Mouse (Mus musculus): ENCODE results near the gene Gm28035. TPM values are rescaled to one million over a fixed set of nuclear protein-coding genes. Genes with fewer than 3 reads are reported as not detected.

Gm28035 gene
- polyA plus RNA-seq, 1 experiment from 2014 or later = 0.15 TPM

- ATAC-seq (ENCODE audit: low read depth) = no peak
- 81% methylated on average over 4 of the region's 4 CpGs for WGBS
- Histone ChIP-seq H3K36me3 (ENCODE audit: control insufficient read depth, insufficient read depth, low read length) (no peaks in the 10 kb centered on the region), H3K4me3 (ENCODE audit: low read depth, low read length) (no peak overlapping the region), H3K4me1 (ENCODE audit: control insufficient read depth, insufficient read depth, low read length) (peaks cover 12% of the 10 kb centered on the region), H3K9ac (replicated peaks; ENCODE audit: low read depth, low read length) (no peak overlapping the region), H3K27me3 (ENCODE audit: control insufficient read depth, insufficient read depth, low read length) (no peaks in the 10 kb centered on the region), H3K27ac (ENCODE audit: low read depth, low read length) (no peak overlapping the region), H3K4me2 (ENCODE audit: low read depth, low read length) (no peak overlapping the region), H3K9me3 (ENCODE audit: control insufficient read depth, low read length) (no peaks in the 10 kb centered on the region)
Observed at GRCm38 (mm10) chr2:30207401-30207800, 33.0 kb upstream of the Gm28035 start.

GRCm38 (mm10) chr2:30207886-30208285 lies 32.5 kb upstream of the Gm28035 start:
- H3K27ac ChIP-seq (ENCODE audit: low read depth, low read length) = no peak overlapping the region
- no peaks in the 10 kb centered on the region for H3K27me3 ChIP-seq (ENCODE audit: control insufficient read depth, insufficient read depth, low read length)
- no peaks in the 10 kb centered on the region for H3K9me3 ChIP-seq (ENCODE audit: control insufficient read depth, low read length)
- H3K4me2 ChIP-seq (ENCODE audit: low read depth, low read length) = no peak overlapping the region
- WGBS = 77% methylated on average over 5 of the region's 5 CpGs
- peaks cover 12% of the 10 kb centered on the region for H3K4me1 ChIP-seq (ENCODE audit: control insufficient read depth, insufficient read depth, low read length)
- H3K36me3 ChIP-seq (ENCODE audit: control insufficient read depth, insufficient read depth, low read length) = no peaks in the 10 kb centered on the region
- no peak overlapping the region for H3K9ac ChIP-seq (replicated peaks; ENCODE audit: low read depth, low read length)
- no peak for ATAC-seq (ENCODE audit: low read depth)
- H3K4me3 ChIP-seq (ENCODE audit: low read depth, low read length) = no peak overlapping the region

GRCm38 (mm10) chr2:30211408-30212168 lies 28.8 kb upstream of the Gm28035 start:
- no peak for ATAC-seq (ENCODE audit: low read depth)
- H3K36me3 ChIP-seq (ENCODE audit: control insufficient read depth, insufficient read depth, low read length) = no peaks in the 10 kb centered on the region
- H3K4me3 ChIP-seq (ENCODE audit: low read depth, low read length) = no peak overlapping the region
- H3K9ac ChIP-seq (replicated peaks; ENCODE audit: low read depth, low read length) = no peak overlapping the region
- H3K4me2 ChIP-seq (ENCODE audit: low read depth, low read length) = no peak overlapping the region
- no peak overlapping the region for H3K27ac ChIP-seq (ENCODE audit: low read depth, low read length)
- no peaks in the 10 kb centered on the region for H3K27me3 ChIP-seq (ENCODE audit: control insufficient read depth, insufficient read depth, low read length)
- peaks cover 1% of the 10 kb centered on the region for H3K4me1 ChIP-seq (ENCODE audit: control insufficient read depth, insufficient read depth, low read length)
- 70% methylated on average over 6 of the region's 6 CpGs for WGBS
- no peaks in the 10 kb centered on the region for H3K9me3 ChIP-seq (ENCODE audit: control insufficient read depth, low read length)

GRCm38 (mm10) chr2:30212169-30212545 lies 28.2 kb upstream of the Gm28035 start:
- Histone ChIP-seq H3K9ac (replicated peaks; ENCODE audit: low read depth, low read length) (no peak overlapping the region), H3K4me2 (ENCODE audit: low read depth, low read length) (no peak overlapping the region), H3K4me3 (ENCODE audit: low read depth, low read length) (no peak overlapping the region), H3K9me3 (ENCODE audit: control insufficient read depth, low read length) (no peaks in the 10 kb centered on the region), H3K4me1 (ENCODE audit: control insufficient read depth, insufficient read depth, low read length) (no peaks in the 10 kb centered on the region), H3K27me3 (ENCODE audit: control insufficient read depth, insufficient read depth, low read length) (no peaks in the 10 kb centered on the region), H3K27ac (ENCODE audit: low read depth, low read length) (no peak overlapping the region), H3K36me3 (ENCODE audit: control insufficient read depth, insufficient read depth, low read length) (no peaks in the 10 kb centered on the region)
- 73% methylated on average over 4 of the region's 4 CpGs for WGBS
- no peak for ATAC-seq (ENCODE audit: low read depth)

- no peaks in the 10 kb centered on the region for H3K9me3 ChIP-seq (ENCODE audit: control insufficient read depth, low read length)
- no peak overlapping the region for H3K9ac ChIP-seq (replicated peaks; ENCODE audit: low read depth, low read length)
- no peaks in the 10 kb centered on the region for H3K27me3 ChIP-seq (ENCODE audit: control insufficient read depth, insufficient read depth, low read length)
- H3K4me3 ChIP-seq (ENCODE audit: low read depth, low read length) = no peak overlapping the region
- ATAC-seq (ENCODE audit: low read depth) = no peak
- no peak overlapping the region for H3K27ac ChIP-seq (ENCODE audit: low read depth, low read length)
- H3K36me3 ChIP-seq (ENCODE audit: control insufficient read depth, insufficient read depth, low read length) = no peaks in the 10 kb centered on the region
- no peaks in the 10 kb centered on the region for H3K4me1 ChIP-seq (ENCODE audit: control insufficient read depth, insufficient read depth, low read length)
- WGBS = 75% methylated on average over 1 of the region's 1 CpGs
- no peak overlapping the region for H3K4me2 ChIP-seq (ENCODE audit: low read depth, low read length)
Observed at GRCm38 (mm10) chr2:30212951-30213350, 27.4 kb upstream of the Gm28035 start.

GRCm38 (mm10) chr2:30214745-30215144 lies 25.6 kb upstream of the Gm28035 start:
- 93% methylated on average over 3 of the region's 3 CpGs for WGBS
- no peak for ATAC-seq (ENCODE audit: low read depth)
- no peaks in the 10 kb centered on the region for H3K9me3 ChIP-seq (ENCODE audit: control insufficient read depth, low read length)
- no peaks in the 10 kb centered on the region for H3K27me3 ChIP-seq (ENCODE audit: control insufficient read depth, insufficient read depth, low read length)
- H3K27ac ChIP-seq (ENCODE audit: low read depth, low read length) = no peak overlapping the region
- H3K4me3 ChIP-seq (ENCODE audit: low read depth, low read length) = no peak overlapping the region
- no peaks in the 10 kb centered on the region for H3K4me1 ChIP-seq (ENCODE audit: control insufficient read depth, insufficient read depth, low read length)
- no peak overlapping the region for H3K9ac ChIP-seq (replicated peaks; ENCODE audit: low read depth, low read length)
- no peak overlapping the region for H3K4me2 ChIP-seq (ENCODE audit: low read depth, low read length)
- no peaks in the 10 kb centered on the region for H3K36me3 ChIP-seq (ENCODE audit: control insufficient read depth, insufficient read depth, low read length)

- no peak for ATAC-seq (ENCODE audit: low read depth)
- 79% methylated on average over 6 of the region's 6 CpGs for WGBS
Observed at GRCm38 (mm10) chr2:30215493-30215892, 24.9 kb upstream of the Gm28035 start.

GRCm38 (mm10) chr2:30216293-30216692 lies 24.1 kb upstream of the Gm28035 start:
- no peaks in the 10 kb centered on the region for H3K9me3 ChIP-seq (ENCODE audit: control insufficient read depth, low read length)
- H3K36me3 ChIP-seq (ENCODE audit: control insufficient read depth, insufficient read depth, low read length) = no peaks in the 10 kb centered on the region
- H3K4me1 ChIP-seq (ENCODE audit: control insufficient read depth, insufficient read depth, low read length) = no peaks in the 10 kb centered on the region
- no peak for ATAC-seq (ENCODE audit: low read depth)
- H3K4me3 ChIP-seq (ENCODE audit: low read depth, low read length) = no peak overlapping the region
- no peak overlapping the region for H3K9ac ChIP-seq (replicated peaks; ENCODE audit: low read depth, low read length)
- no peak overlapping the region for H3K4me2 ChIP-seq (ENCODE audit: low read depth, low read length)
- 96% methylated on average over 5 of the region's 5 CpGs for WGBS
- no peaks in the 10 kb centered on the region for H3K27me3 ChIP-seq (ENCODE audit: control insufficient read depth, insufficient read depth, low read length)
- H3K27ac ChIP-seq (ENCODE audit: low read depth, low read length) = no peak overlapping the region

More at GRCm38 (mm10) chr2:30215493-30215892, 24.9 kb upstream of the Gm28035 start:
- H3K4me1 ChIP-seq (ENCODE audit: control insufficient read depth, insufficient read depth, low read length) = no peaks in the 10 kb centered on the region
- no peak overlapping the region for H3K4me3 ChIP-seq (ENCODE audit: low read depth, low read length)
- H3K9ac ChIP-seq (replicated peaks; ENCODE audit: low read depth, low read length) = no peak overlapping the region
- H3K4me2 ChIP-seq (ENCODE audit: low read depth, low read length) = no peak overlapping the region
- no peaks in the 10 kb centered on the region for H3K9me3 ChIP-seq (ENCODE audit: control insufficient read depth, low read length)
- no peaks in the 10 kb centered on the region for H3K27me3 ChIP-seq (ENCODE audit: control insufficient read depth, insufficient read depth, low read length)
- no peaks in the 10 kb centered on the region for H3K36me3 ChIP-seq (ENCODE audit: control insufficient read depth, insufficient read depth, low read length)
- H3K27ac ChIP-seq (ENCODE audit: low read depth, low read length) = no peak overlapping the region

GRCm38 (mm10) chr2:30235593-30235992 lies 4.8 kb upstream of the Gm28035 start:
- ATAC-seq (ENCODE audit: low read depth) = no peak
- no peak overlapping the region for H3K4me3 ChIP-seq (ENCODE audit: low read depth, low read length)
- peaks cover under 1% of the 10 kb centered on the region; the same call in 1 of the 2 replicates for H3K36me3 ChIP-seq (ENCODE audit: control insufficient read depth, insufficient read depth, low read length)
- WGBS = 86% methylated on average over 5 of the region's 5 CpGs
- H3K27me3 ChIP-seq (ENCODE audit: control insufficient read depth, insufficient read depth, low read length) = no peaks in the 10 kb centered on the region
- no peak overlapping the region for H3K27ac ChIP-seq (ENCODE audit: low read depth, low read length)
- H3K4me2 ChIP-seq (ENCODE audit: low read depth, low read length) = no peak overlapping the region
- no peaks in the 10 kb centered on the region for H3K9me3 ChIP-seq (ENCODE audit: control insufficient read depth, low read length)
- H3K9ac ChIP-seq (replicated peaks; ENCODE audit: low read depth, low read length) = no peak overlapping the region
- peaks cover 16% of the 10 kb centered on the region for H3K4me1 ChIP-seq (ENCODE audit: control insufficient read depth, insufficient read depth, low read length)
